ENCODE assay signal across 9 mouse cellular contexts in genomic region chr1:92949426-92949825, GRCm38 (mm10). TPM values are rescaled to one million over a fixed set of nuclear protein-coding genes. Genes with fewer than 3 reads are reported as not detected.
DNase-seq lines count a peak whose midpoint lies in the region; ATAC-seq lines count a peak whose summit lies in the region.
"Had no signal": no experiment of that assay in that cellular context is flagged by ENCODE, and none has a peak within 500 bp of the region (broad histone marks: within the 10 kb centered on the region; RNA-seq: fewer than 3 reads in every experiment).

No protein-coding gene starts in this region.

- 0 out of 2 replicates have a peak, but pooled peaks have one; percentile 42 for ATAC-seq in erythroid progenitor cell, adult 5-6 weeks (replicated peaks; ENCODE audit: low FRiP score, poor library complexity, severe bottlenecking)
- ATAC-seq in stomach, embryonic 15.5 days (ENCODE audit: insufficient read depth, low FRiP score, low read depth): no peak
- ATAC-seq in forebrain, embryonic 13.5 days: no peak

- H3K9me3 ChIP-seq in stomach, embryonic 15.5 days: no peaks in the 10 kb centered on the region
- H3K9me3 ChIP-seq in forebrain, embryonic 13.5 days (replicated peaks): no peaks in the 10 kb centered on the region
- H3K9me3 ChIP-seq: liver, embryonic 13.5 days had no signal

- H3K9ac ChIP-seq in stomach, embryonic 15.5 days: no peak overlapping the region
- no peak overlapping the region for H3K9ac ChIP-seq in forebrain, embryonic 13.5 days
- H3K9ac ChIP-seq: liver, embryonic 13.5 days had no signal

- peak overlapping the region; percentile 43 for H3K4me2 ChIP-seq in stomach, embryonic 15.5 days
- H3K4me2 ChIP-seq in forebrain, embryonic 13.5 days: no peak overlapping the region
- H3K4me2 ChIP-seq: liver, embryonic 13.5 days had no signal

- no peak overlapping the region for H3K4me3 ChIP-seq in stomach, embryonic 15.5 days (replicated peaks)
- no peak overlapping the region for H3K4me3 ChIP-seq in forebrain, embryonic 13.5 days
- H3K4me3 ChIP-seq: liver, embryonic 13.5 days had no signal

- no peaks in the 10 kb centered on the region for H3K27me3 ChIP-seq in stomach, embryonic 15.5 days (replicated peaks)
- H3K27me3 ChIP-seq in forebrain, embryonic 13.5 days: no peaks in the 10 kb centered on the region
- H3K27me3 ChIP-seq: liver, embryonic 13.5 days had no signal

- no peaks in the 10 kb centered on the region for H3K4me1 ChIP-seq in stomach, embryonic 15.5 days
- no peaks in the 10 kb centered on the region for H3K4me1 ChIP-seq in forebrain, embryonic 13.5 days
- H3K4me1 ChIP-seq: liver, embryonic 13.5 days had no signal

- peak; percentile 29 for DNase-seq in gastrocnemius, postnatal 10 days
- no peak for DNase-seq in gastrocnemius, postnatal 25 days
- DNase-seq in right cerebral cortex, postnatal 10 days (ENCODE audit: low spot score in 2 of 2): peak; percentile 21 to 23
- DNase-seq in right cerebral cortex, adult 2 months (ENCODE audit: low spot score in 2 of 2): no peak
- no peak for DNase-seq in thymus, postnatal 10 days (ENCODE audit: low spot score in 2 of 2)
- DNase-seq: liver, embryonic 13.5 days had no signal

- WGBS in stomach, embryonic 15.5 days: 57% methylated on average over 6 of the region's 6 CpGs
- WGBS in forebrain, embryonic 13.5 days: 64% methylated on average over 6 of the region's 6 CpGs

- peaks cover 22% of the 10 kb centered on the region; the same call in 1 of the 2 replicates for H3K36me3 ChIP-seq in stomach, embryonic 15.5 days
- peaks cover 47% of the 10 kb centered on the region for H3K36me3 ChIP-seq in forebrain, embryonic 13.5 days (ENCODE audit: poor library complexity, severe bottlenecking)

- no peak overlapping the region for H3K27ac ChIP-seq in stomach, embryonic 15.5 days
- H3K27ac ChIP-seq in forebrain, embryonic 13.5 days: no peak overlapping the region
- H3K27ac ChIP-seq: liver, embryonic 13.5 days had no signal

RNA-seq across cellular contexts. Expression of gene Gpr35, which starts 1.2 kb away (rescaled TPM):
- total RNA-seq in gastrocnemius, postnatal 10 days (2021): under 1 TPM; 0.12 to 0.56 TPM
- total RNA-seq in gastrocnemius, postnatal 25 days (2021): under 1 TPM; 0.23 to 0.27 TPM
- total RNA-seq in erythroid progenitor cell, adult 5-6 weeks (2015; ENCODE audit: low replicate concordance): 2.5 and 6.3 TPM in 2 replicates
- 1.8 TPM in 1 of 2 replicates, not detected in the other for total RNA-seq in erythroid progenitor cell, adult 5-6 weeks (2017; ENCODE audit: low replicate concordance)
- polyA plus RNA-seq in stomach, embryonic 15.5 days (2015; fragmentation: Nextera tagmentation; extraction: Ambion mirVana): 6.2 and 7.7 TPM in 2 replicates
- polyA plus RNA-seq in forebrain, embryonic 13.5 days (2015; fragmentation: Nextera tagmentation; extraction: Ambion mirVana): 0.25 and 0.46 TPM in 2 replicates

RNA-seq across cellular contexts. Expression of gene Capn10, which starts 15.2 kb away (rescaled TPM):
- total RNA-seq in gastrocnemius, postnatal 10 days (2021): 1 to 10 TPM; 5.5 to 7.9 TPM
- 1 to 10 TPM; 4.4 to 5.5 TPM for total RNA-seq in gastrocnemius, postnatal 25 days (2021)
- total RNA-seq in erythroid progenitor cell, adult 5-6 weeks (2015; ENCODE audit: low replicate concordance): 5.9 and 19.5 TPM in 2 replicates
- total RNA-seq in erythroid progenitor cell, adult 5-6 weeks (2017; ENCODE audit: low replicate concordance): 3.3 and 8.6 TPM in 2 replicates
- polyA plus RNA-seq in stomach, embryonic 15.5 days (2015; fragmentation: Nextera tagmentation; extraction: Ambion mirVana): 35.5 and 35.9 TPM in 2 replicates
- 51.7 and 54.3 TPM in 2 replicates for polyA plus RNA-seq in forebrain, embryonic 13.5 days (2015; fragmentation: Nextera tagmentation; extraction: Ambion mirVana)

RNA-seq across cellular contexts. Expression of gene Rnpepl1, which starts 38.8 kb away (rescaled TPM):
- total RNA-seq in gastrocnemius, postnatal 10 days (2021): 10 to 100 TPM; 61.4 to 62.3 TPM
- total RNA-seq in gastrocnemius, postnatal 25 days (2021): 10 to 100 TPM; 64.0 to 66.5 TPM
- total RNA-seq in erythroid progenitor cell, adult 5-6 weeks (2015; ENCODE audit: low replicate concordance): 6.5 and 20.1 TPM in 2 replicates
- total RNA-seq in erythroid progenitor cell, adult 5-6 weeks (2017; ENCODE audit: low replicate concordance): 9.6 and 15.3 TPM in 2 replicates
- 44.0 and 45.5 TPM in 2 replicates for polyA plus RNA-seq in stomach, embryonic 15.5 days (2015; fragmentation: Nextera tagmentation; extraction: Ambion mirVana)
- polyA plus RNA-seq in forebrain, embryonic 13.5 days (2015; fragmentation: Nextera tagmentation; extraction: Ambion mirVana): 18.6 and 20.5 TPM in 2 replicates

RNA-seq across cellular contexts. Expression of gene Dusp28, which starts 42.6 kb away (rescaled TPM):
- 10 to 100 TPM; 21.6 to 25.5 TPM for total RNA-seq in gastrocnemius, postnatal 10 days (2021)
- 10 to 100 TPM; 22.6 to 24.5 TPM for total RNA-seq in gastrocnemius, postnatal 25 days (2021)
- 6.1 and 8.0 TPM in 2 replicates for total RNA-seq in erythroid progenitor cell, adult 5-6 weeks (2015; ENCODE audit: low replicate concordance)
- total RNA-seq in erythroid progenitor cell, adult 5-6 weeks (2017; ENCODE audit: low replicate concordance): 0.26 and 8.5 TPM in 2 replicates
- polyA plus RNA-seq in stomach, embryonic 15.5 days (2015; fragmentation: Nextera tagmentation; extraction: Ambion mirVana): 12.8 and 15.9 TPM in 2 replicates
- polyA plus RNA-seq in forebrain, embryonic 13.5 days (2015; fragmentation: Nextera tagmentation; extraction: Ambion mirVana): 16.6 and 17.5 TPM in 2 replicates

RNA-seq across cellular contexts. Expression of gene Ankmy1, which starts 46.7 kb away (rescaled TPM):
- total RNA-seq in gastrocnemius, postnatal 10 days (2021): under 1 TPM; 0.27 to 0.28 TPM
- total RNA-seq in gastrocnemius, postnatal 25 days (2021): not detected
- 0.72 TPM in 1 of 2 replicates, not detected in the other for total RNA-seq in erythroid progenitor cell, adult 5-6 weeks (2015; ENCODE audit: low replicate concordance)
- total RNA-seq in erythroid progenitor cell, adult 5-6 weeks (2017; ENCODE audit: low replicate concordance): 0.76 TPM in 1 of 2 replicates, not detected in the other
- 0.19 and 0.34 TPM in 2 replicates for polyA plus RNA-seq in stomach, embryonic 15.5 days (2015; fragmentation: Nextera tagmentation; extraction: Ambion mirVana)
- 0.71 and 1.4 TPM in 2 replicates for polyA plus RNA-seq in forebrain, embryonic 13.5 days (2015; fragmentation: Nextera tagmentation; extraction: Ambion mirVana)
- polyA plus RNA-seq: liver, embryonic 13.5 days had no signal

Comparison
In these comparisons a context has a peak if more than half of its experiments do, and no peak if none do; other contexts are left out.
1. DNase-seq: peak in gastrocnemius, postnatal 10 days (single experiment) and right cerebral cortex, postnatal 10 days (2 of 2); none in gastrocnemius, postnatal 25 days (single experiment), right cerebral cortex, adult 2 months (0 of 2) and thymus, postnatal 10 days (0 of 2).